Mouse (Mus musculus) gastrocnemius, postnatal 14 days (tissue): Measurements from ENCODE around the gene Draxin. TPM values are rescaled to one million over a fixed set of nuclear protein-coding genes. Genes with fewer than 3 reads are reported as not detected.

Experiments used
- DNase-seq: peaks from one replicate; pipeline ENCODE4 v3.0.0; 2021; ENCODE audit warnings: mixed read lengths
- intact Hi-C: fragments of 180-260 bp; cut with DNase I; formaldehyde crosslinking; loops from one replicate; pipeline ENCODE4 v1.15.1; 2025; ENCODE audit warnings: low total_unique reads
- total RNA-seq, 2 experiments: library from RNA; stranded (reverse); gene quantifications; 2 replicates each; pipeline ENCODE4 v1.2.3; 2021

The Draxin gene
- total RNA-seq, 2 experiments from 2014 or later: 0.10 to 0.13 TPM

- intact Hi-C loops: no loop called here
These were observed 41.3 kb downstream of the Draxin start for GRCm38 (mm10) chr4:148089166-148089565.

GRCm38 (mm10) chr4:148087907-148088527, 42.5 kb downstream of the Draxin start, which contains the start of gene Agtrap:
TSS of gene Agtrap (minus strand) at chr4:148088031.
- DNase-seq: peak; percentile 96
- intact Hi-C loops: no loop called here

More at GRCm38 (mm10) chr4:148089166-148089565, 41.3 kb downstream of the Draxin start:
- DNase-seq: no peak

- DNase-seq: peak; percentile 53
- intact Hi-C loops: no loop called here
These were observed 43.2 kb downstream of the Draxin start for GRCm38 (mm10) chr4:148087091-148087906.

GRCm38 (mm10) chr4:148085907-148086305, 44.6 kb downstream of the Draxin start:
- intact Hi-C loops: no loop called here

GRCm38 (mm10) chr4:148085131-148085906, 45.2 kb downstream of the Draxin start:
- intact Hi-C loops: no loop called here
- no peak for DNase-seq

More at GRCm38 (mm10) chr4:148085907-148086305, 44.6 kb downstream of the Draxin start:
- DNase-seq: no peak

- intact Hi-C loops: no loop called here
- DNase-seq: peak; percentile 76
These were observed 46.2 kb downstream of the Draxin start for GRCm38 (mm10) chr4:148084261-148084714.

- intact Hi-C loops: no loop called here
- peak; percentile 59 for DNase-seq
These were observed 47.2 kb downstream of the Draxin start for GRCm38 (mm10) chr4:148083176-148083899.

GRCm38 (mm10) chr4:148082257-148083044, 48.0 kb downstream of the Draxin start:
- intact Hi-C loops: no loop called here
- DNase-seq: peak; percentile 66

GRCm38 (mm10) chr4:148081201-148081600, 49.3 kb downstream of the Draxin start:
- DNase-seq: no peak
- intact Hi-C loops: no loop called here

GRCm38 (mm10) chr4:148080597-148080973, 49.9 kb downstream of the Draxin start:
- intact Hi-C loops: no loop called here
- no peak for DNase-seq

GRCm38 (mm10) chr4:148079944-148080596, 50.4 kb downstream of the Draxin start:
- no peak for DNase-seq
- intact Hi-C loops: no loop called here

- intact Hi-C loops: no loop called here
- DNase-seq: no peak
These were observed 51.3 kb downstream of the Draxin start for GRCm38 (mm10) chr4:148079212-148079611.

- no peak for DNase-seq
- intact Hi-C loops: no loop called here
These were observed 54.6 kb downstream of the Draxin start for GRCm38 (mm10) chr4:148075881-148076280.

- DNase-seq: peak; percentile 70
- intact Hi-C loops: no loop called here
These were observed 55.2 kb downstream of the Draxin start for GRCm38 (mm10) chr4:148075259-148075658.

- no peak for DNase-seq
- intact Hi-C loops: no loop called here
These were observed 55.8 kb downstream of the Draxin start for GRCm38 (mm10) chr4:148074521-148075189.

GRCm38 (mm10) chr4:148071508-148071907, 59.0 kb downstream of the Draxin start:
- no peak for DNase-seq
- intact Hi-C loops: no loop called here

- intact Hi-C loops: loop anchor here (10.0 kb wide), 1 partner anchor 115 kb away; no protein-coding TSS in a partner anchor
- no peak for DNase-seq
These were observed 60.8 kb downstream of the Draxin start for GRCm38 (mm10) chr4:148069602-148070218.
